Comparison of ENCODE assay signal across 8 mouse cellular contexts in the genomic region with DNA sequence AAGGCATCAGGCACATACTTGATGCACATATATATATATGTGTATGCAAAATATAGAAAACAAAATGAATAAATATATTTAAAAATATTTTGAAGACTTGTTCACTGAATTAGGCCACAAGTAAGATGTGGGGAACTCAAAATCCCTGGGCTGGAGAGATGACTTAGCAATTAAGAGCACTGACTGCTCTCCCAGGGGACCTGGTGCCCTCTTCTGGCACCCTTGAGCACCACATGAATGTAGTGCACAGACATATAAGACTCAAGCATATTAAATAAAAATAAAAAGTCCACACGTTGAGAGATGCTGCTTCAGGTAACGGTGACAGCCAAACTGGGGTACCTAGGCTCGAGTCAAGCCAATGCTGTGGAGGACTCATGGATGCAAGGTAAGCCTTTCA. TPM values are rescaled to one million over a fixed set of nuclear protein-coding genes. Genes with fewer than 3 reads are reported as not detected.
A peak's percentile ranks its signal among the peaks of the same experiment; 100 is the strongest.
DNase-seq lines count a peak whose midpoint lies in the region; ATAC-seq lines count a peak whose summit lies in the region.

No protein-coding gene starts in this region.

- no peak overlapping the region for H3K9ac ChIP-seq in forebrain, embryonic 14.5 days (ENCODE audit: low read length)
- H3K9ac ChIP-seq in forebrain, embryonic 12.5 days: no peak overlapping the region

- 54% methylated on average over 3 of the region's 3 CpGs for WGBS in forebrain, embryonic 14.5 days
- 60% methylated on average over 3 of the region's 3 CpGs for WGBS in forebrain, embryonic 12.5 days

- H3K4me3 ChIP-seq in forebrain, embryonic 14.5 days (ENCODE audit: low read depth, low read length): no peak overlapping the region
- no peak overlapping the region for H3K4me3 ChIP-seq in forebrain, embryonic 12.5 days (replicated peaks)

- peaks cover 4% of the 10 kb centered on the region; the same call in 1 of the 2 replicates for H3K4me1 ChIP-seq in forebrain, embryonic 14.5 days (ENCODE audit: control insufficient read depth, insufficient read depth, low read length)
- peaks cover 15% of the 10 kb centered on the region for H3K4me1 ChIP-seq in forebrain, embryonic 12.5 days

- no peaks in the 10 kb centered on the region for H3K36me3 ChIP-seq in forebrain, embryonic 14.5 days (ENCODE audit: control insufficient read depth, insufficient read depth, low read length)
- H3K36me3 ChIP-seq in forebrain, embryonic 12.5 days (replicated peaks): peaks cover 3% of the 10 kb centered on the region; the same call in 1 of the 2 replicates

- H3K27me3 ChIP-seq in forebrain, embryonic 14.5 days (replicated peaks; ENCODE audit: control insufficient read depth, insufficient read depth, low read length): no peaks in the 10 kb centered on the region
- no peaks in the 10 kb centered on the region for H3K27me3 ChIP-seq in forebrain, embryonic 12.5 days

- H3K27ac ChIP-seq in forebrain, embryonic 14.5 days (ENCODE audit: low read depth, low read length): no peak overlapping the region
- H3K27ac ChIP-seq in forebrain, embryonic 12.5 days: no peak overlapping the region

- no peak overlapping the region for H3K4me2 ChIP-seq in forebrain, embryonic 14.5 days (ENCODE audit: low read length)
- no peak overlapping the region for H3K4me2 ChIP-seq in forebrain, embryonic 12.5 days

- H3K9me3 ChIP-seq in forebrain, embryonic 14.5 days (replicated peaks; ENCODE audit: control insufficient read depth, low read length): no peaks in the 10 kb centered on the region
- H3K9me3 ChIP-seq in forebrain, embryonic 12.5 days: no peaks in the 10 kb centered on the region

- peak; percentile 42 for DNase-seq in forebrain, embryonic 14.5 days (ENCODE audit: low spot score)
- peak; percentile 16 for DNase-seq in urinary bladder, postnatal 25 days (ENCODE audit: low spot score)
- no peak for DNase-seq in urinary bladder, postnatal 10 days (ENCODE audit: low spot score)
- peak; percentile 76 for DNase-seq in induced T-regulatory cell, adult 2 months (ENCODE audit: low read depth)
- DNase-seq in retina, adult 2 months (ENCODE audit: low read depth, low spot score): peak; percentile 15
- no peak for DNase-seq in gastrocnemius, adult 18-20 months (ENCODE audit: low spot score)
- no peak for DNase-seq in gastrocnemius, postnatal 4 days (ENCODE audit: low spot score in 2 of 2)

- no peak for ATAC-seq in forebrain, embryonic 14.5 days
- no peak for ATAC-seq in forebrain, embryonic 12.5 days (ENCODE audit: low FRiP score)

RNA-seq across cellular contexts. Expression of a gene that starts 2.4 kb away (rescaled TPM):
- polyA plus RNA-seq in forebrain, embryonic 14.5 days (2014; fragmentation: Nextera tagmentation; extraction: Ambion mirVana): 81.0 and 88.0 TPM in 2 replicates
- polyA plus RNA-seq in forebrain, embryonic 12.5 days (2016; fragmentation: Nextera tagmentation; extraction: Ambion mirVana): 140 and 160 TPM in 2 replicates
- 100 to 1,000 TPM; 159 to 170 TPM for total RNA-seq in gastrocnemius, adult 18-20 months (2021)
- total RNA-seq in gastrocnemius, postnatal 4 days (2021): 100 to 1,000 TPM; 123 to 128 TPM

RNA-seq across cellular contexts. Expression of a gene that starts 31.7 kb away (rescaled TPM):
- polyA plus RNA-seq in forebrain, embryonic 14.5 days (2014; fragmentation: Nextera tagmentation; extraction: Ambion mirVana): 43.1 and 46.3 TPM in 2 replicates
- polyA plus RNA-seq in forebrain, embryonic 12.5 days (2016; fragmentation: Nextera tagmentation; extraction: Ambion mirVana): 35.5 and 42.4 TPM in 2 replicates
- 10 to 100 TPM; 17.3 to 19.2 TPM for total RNA-seq in gastrocnemius, adult 18-20 months (2021)
- 10 to 100 TPM; 12.8 to 15.0 TPM for total RNA-seq in gastrocnemius, postnatal 4 days (2021)

Comparison
In these comparisons a context has a peak if more than half of its experiments do, and no peak if none do; other contexts are left out.
1. DNase-seq: peak in forebrain, embryonic 14.5 days (single experiment), urinary bladder, postnatal 25 days (single experiment), induced T-regulatory cell, adult 2 months (single experiment) and retina, adult 2 months (single experiment); none in urinary bladder, postnatal 10 days (single experiment), gastrocnemius, adult 18-20 months (single experiment) and gastrocnemius, postnatal 4 days (0 of 2).